ENCODE assay signal across 11 mouse cellular contexts in genomic region chr9:94136444-94136843, GRCm38 (mm10).
DNase-seq lines count a peak whose midpoint lies in the region; ATAC-seq and TF ChIP-seq lines count a peak whose summit lies in the region.
"Had no signal": no experiment of that assay in that cellular context is flagged by ENCODE, and none has a peak within 500 bp of the region (broad histone marks: within the 10 kb centered on the region; RNA-seq: fewer than 3 reads in every experiment).

No protein-coding gene starts in this region.

- no peak for DNase-seq in embryonic facial prominence, embryonic 10.5 days (ENCODE audit: low spot score)
- peak; percentile 11 for DNase-seq in 3134 (ENCODE audit: extremely low read depth, insufficient read length, low spot score)
- DNase-seq in adrenal gland, postnatal 14 days: peak; percentile 53
- no peak for DNase-seq in stomach, postnatal 0 days (ENCODE audit: low spot score)
- no peak for DNase-seq in hindbrain, postnatal 0 days (ENCODE audit: low spot score)
- DNase-seq: kidney, adult 18-20 months; thymus, postnatal 25 days had no signal

- ATAC-seq in embryonic facial prominence, embryonic 13.5 days (ENCODE audit: insufficient number of reproducible peaks, insufficient read depth, low FRiP score, low TSS enrichment, low read depth): no peak
- peak; percentile 59 to 75 for ATAC-seq in hematopoietic stem cell, adult 5-6 weeks (replicated peaks in 1 of 2; ENCODE audit: insufficient read depth in 1 of 2, low FRiP score in 2 of 2, low TSS enrichment in 1 of 2, low read depth in 1 of 2, poor library complexity in 2 of 2, severe bottlenecking in 2 of 2)
- no peak for ATAC-seq in stomach, postnatal 0 days (ENCODE audit: low FRiP score, low TSS enrichment)
- ATAC-seq in hindbrain, postnatal 0 days: no peak
- ATAC-seq in intestine, postnatal 0 days: no peak

- H3K27ac ChIP-seq in embryonic facial prominence, embryonic 13.5 days: 0 out of 2 replicates have a peak overlapping the region, but pooled peaks have one; percentile 39
- H3K27ac ChIP-seq in embryonic facial prominence, embryonic 10.5 days (replicated peaks): no peak overlapping the region
- H3K27ac ChIP-seq in stomach, postnatal 0 days (replicated peaks): no peak overlapping the region
- no peak overlapping the region for H3K27ac ChIP-seq in hindbrain, postnatal 0 days
- no peak overlapping the region for H3K27ac ChIP-seq in intestine, postnatal 0 days (ENCODE audit: low read depth, low read length)
- H3K27ac ChIP-seq: macrophage had no signal

- no peak for TF ChIP-seq CTCF in stomach, postnatal 0 days (IDR thresholded peaks at IDR 0.05; ENCODE audit: low read depth)
- TF ChIP-seq CTCF in hindbrain, postnatal 0 days (IDR thresholded peaks at IDR 0.05; ENCODE audit: low read depth): no peak
- no peak for TF ChIP-seq CTCF in intestine, postnatal 0 days (IDR thresholded peaks at IDR 0.05; ENCODE audit: low read depth)

- no peaks in the 10 kb centered on the region for H3K9me3 ChIP-seq in embryonic facial prominence, embryonic 13.5 days
- H3K9me3 ChIP-seq in embryonic facial prominence, embryonic 10.5 days: no peaks in the 10 kb centered on the region
- H3K9me3 ChIP-seq in stomach, postnatal 0 days (ENCODE audit: control insufficient read depth, low read length): no peaks in the 10 kb centered on the region
- no peaks in the 10 kb centered on the region for H3K9me3 ChIP-seq in hindbrain, postnatal 0 days (ENCODE audit: low read length)
- no peaks in the 10 kb centered on the region for H3K9me3 ChIP-seq in intestine, postnatal 0 days (ENCODE audit: control insufficient read depth)

- TF ChIP-seq EP300 in stomach, postnatal 0 days (optimal IDR thresholded peaks at IDR 0.05): no peak

- H3K4me2 ChIP-seq in embryonic facial prominence, embryonic 13.5 days: no peak overlapping the region
- no peak overlapping the region for H3K4me2 ChIP-seq in stomach, postnatal 0 days (replicated peaks; ENCODE audit: low read depth)
- H3K4me2 ChIP-seq in hindbrain, postnatal 0 days (ENCODE audit: low read depth, low read length): no peak overlapping the region
- no peak overlapping the region for H3K4me2 ChIP-seq in intestine, postnatal 0 days (replicated peaks; ENCODE audit: low read depth)

- no peaks in the 10 kb centered on the region for H3K27me3 ChIP-seq in embryonic facial prominence, embryonic 13.5 days
- H3K27me3 ChIP-seq in embryonic facial prominence, embryonic 10.5 days (replicated peaks; ENCODE audit: low read depth, poor library complexity, severe bottlenecking): no peaks in the 10 kb centered on the region
- H3K27me3 ChIP-seq in stomach, postnatal 0 days (ENCODE audit: control insufficient read depth, insufficient read depth, low read length): no peaks in the 10 kb centered on the region
- no peaks in the 10 kb centered on the region for H3K27me3 ChIP-seq in hindbrain, postnatal 0 days (ENCODE audit: insufficient read depth, low read length)
- no peaks in the 10 kb centered on the region for H3K27me3 ChIP-seq in intestine, postnatal 0 days (replicated peaks; ENCODE audit: control insufficient read depth, insufficient read depth, low read length)

- H3K9ac ChIP-seq in embryonic facial prominence, embryonic 13.5 days: no peak overlapping the region
- no peak overlapping the region for H3K9ac ChIP-seq in stomach, postnatal 0 days (ENCODE audit: low read length)
- no peak overlapping the region for H3K9ac ChIP-seq in hindbrain, postnatal 0 days (replicated peaks; ENCODE audit: low read length)
- H3K9ac ChIP-seq in intestine, postnatal 0 days (ENCODE audit: low read depth, low read length): no peak overlapping the region

- H3K36me3 ChIP-seq in embryonic facial prominence, embryonic 13.5 days: no peaks in the 10 kb centered on the region
- no peaks in the 10 kb centered on the region for H3K36me3 ChIP-seq in embryonic facial prominence, embryonic 10.5 days (replicated peaks)
- H3K36me3 ChIP-seq in stomach, postnatal 0 days (ENCODE audit: control insufficient read depth, insufficient read depth, low read length): no peaks in the 10 kb centered on the region
- no peaks in the 10 kb centered on the region for H3K36me3 ChIP-seq in hindbrain, postnatal 0 days (ENCODE audit: insufficient read depth, low read length)
- H3K36me3 ChIP-seq in intestine, postnatal 0 days (ENCODE audit: control insufficient read depth, insufficient read depth): no peaks in the 10 kb centered on the region

- WGBS in embryonic facial prominence, embryonic 13.5 days: 71% methylated on average over 1 of the region's 1 CpGs
- 83% methylated on average over 1 of the region's 1 CpGs for WGBS in embryonic facial prominence, embryonic 10.5 days
- WGBS in stomach, postnatal 0 days: 31% methylated on average over 1 of the region's 1 CpGs
- 67% methylated on average over 1 of the region's 1 CpGs for WGBS in hindbrain, postnatal 0 days
- WGBS in intestine, postnatal 0 days: 40% methylated on average over 1 of the region's 1 CpGs

- no peak overlapping the region for H3K4me3 ChIP-seq in embryonic facial prominence, embryonic 13.5 days
- no peak overlapping the region for H3K4me3 ChIP-seq in embryonic facial prominence, embryonic 10.5 days
- H3K4me3 ChIP-seq in stomach, postnatal 0 days (ENCODE audit: low read depth, low read length): no peak overlapping the region
- no peak overlapping the region for H3K4me3 ChIP-seq in hindbrain, postnatal 0 days (ENCODE audit: low read length)
- H3K4me3 ChIP-seq in intestine, postnatal 0 days (ENCODE audit: low read depth, low read length): no peak overlapping the region

- no peaks in the 10 kb centered on the region; the same call in 1 of the 2 replicates for H3K4me1 ChIP-seq in embryonic facial prominence, embryonic 13.5 days
- no peaks in the 10 kb centered on the region for H3K4me1 ChIP-seq in embryonic facial prominence, embryonic 10.5 days
- H3K4me1 ChIP-seq in stomach, postnatal 0 days (replicated peaks; ENCODE audit: control insufficient read depth, insufficient read depth): no peaks in the 10 kb centered on the region
- H3K4me1 ChIP-seq in hindbrain, postnatal 0 days (ENCODE audit: insufficient read depth, low read length): no peaks in the 10 kb centered on the region
- no peaks in the 10 kb centered on the region for H3K4me1 ChIP-seq in intestine, postnatal 0 days (replicated peaks; ENCODE audit: control insufficient read depth, insufficient read depth, low read length)

Comparison
In these comparisons a context has a peak if more than half of its experiments do, and no peak if none do; other contexts are left out.
1. ATAC-seq: peak in hematopoietic stem cell, adult 5-6 weeks (2 of 2); none in embryonic facial prominence, embryonic 13.5 days (single experiment), stomach, postnatal 0 days (single experiment), hindbrain, postnatal 0 days (single experiment) and intestine, postnatal 0 days (single experiment).
2. DNase-seq: peak in 3134 (single experiment) and adrenal gland, postnatal 14 days (single experiment); none in embryonic facial prominence, embryonic 10.5 days (single experiment), stomach, postnatal 0 days (single experiment) and hindbrain, postnatal 0 days (single experiment).